Mouse (Mus musculus): Measurements from ENCODE around the gene Crtc2. TPM values are rescaled to one million over a fixed set of nuclear protein-coding genes. Genes with fewer than 3 reads are reported as not detected.

The Crtc2 gene
- total RNA-seq, 2 experiments from 2014 or later = 38.3 to 49.5 TPM

DNA sequence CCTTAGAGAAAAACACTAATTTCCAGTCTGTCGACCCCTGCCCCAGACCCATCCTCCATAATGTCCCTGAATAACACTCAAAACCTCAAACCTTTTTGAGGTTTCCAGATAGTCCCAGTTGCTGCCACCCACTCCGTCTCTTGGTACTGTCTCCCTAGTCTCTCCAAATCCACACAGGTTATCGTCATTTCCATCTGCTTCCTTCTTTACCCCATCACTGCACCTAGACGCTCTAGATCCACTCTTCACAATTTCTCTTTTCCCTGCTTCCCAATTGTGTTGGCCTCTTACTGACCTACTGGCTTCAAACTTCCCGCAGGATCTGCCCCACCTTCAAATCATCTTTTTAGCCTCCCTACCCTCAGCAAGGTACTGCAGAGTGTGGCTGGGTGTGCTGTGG, 32.8 kb upstream of the Crtc2 start:
- DNase-seq (ENCODE audit: low spot score in 2 of 2) = no peak

DNA sequence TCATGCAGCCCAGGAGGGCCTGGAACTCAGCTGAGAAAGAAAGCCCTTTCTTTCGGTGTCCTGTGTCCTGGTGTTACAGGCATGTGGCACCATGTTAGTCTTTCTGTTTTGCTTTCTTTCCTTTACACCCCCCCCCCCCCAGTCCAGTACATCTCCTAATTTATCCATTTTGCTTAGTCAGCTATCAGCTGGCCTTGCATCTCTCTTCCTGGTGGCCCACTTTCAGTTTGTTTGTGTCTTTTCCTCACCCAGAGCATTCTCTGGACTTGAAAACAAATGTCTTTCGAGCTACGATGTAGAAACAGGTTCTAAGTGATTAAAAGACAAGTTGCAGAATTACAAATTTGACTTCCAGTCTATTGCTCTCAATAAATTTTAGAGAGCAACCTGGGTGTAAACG, 31.5 kb upstream of the Crtc2 start:
- DNase-seq (ENCODE audit: low spot score in 2 of 2) = no peak
- H3K27ac ChIP-seq = no peak overlapping the region
- no peak overlapping the region for H3K4me3 ChIP-seq
- TF ChIP-seq CTCF (conservative IDR thresholded peaks at IDR 0.05) = no peak

More for the DNA sequence above, 32.8 kb upstream of the Crtc2 start:
- Histone ChIP-seq H3K4me3 (peak overlapping the region; percentile 49; the same call in 1 of the 2 replicates), H3K27ac (peak overlapping the region; percentile 87; the same call in 1 of the 2 replicates)
- TF ChIP-seq CTCF (conservative IDR thresholded peaks at IDR 0.05) = no peak

DNA sequence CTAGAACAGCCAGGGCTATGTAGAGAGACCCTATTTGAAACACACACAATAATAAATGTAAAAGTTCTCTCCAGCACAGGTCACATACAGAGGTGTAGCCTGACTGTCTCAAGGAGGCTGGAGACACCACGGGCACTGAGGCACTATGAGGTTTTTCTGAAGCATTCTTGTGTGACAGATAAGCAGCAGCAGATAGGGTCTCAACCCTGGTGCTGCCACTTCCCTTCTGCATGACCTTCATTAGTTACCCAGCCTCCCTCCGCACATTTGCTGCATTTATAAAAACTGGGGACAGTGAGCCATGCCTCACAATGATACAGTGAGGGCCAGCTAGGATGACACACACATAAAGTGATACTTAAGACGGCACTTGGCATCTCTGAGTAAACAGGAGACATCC, 31.0 kb upstream of the Crtc2 start:
- no peak overlapping the region for H3K27ac ChIP-seq
- no peak for TF ChIP-seq CTCF (conservative IDR thresholded peaks at IDR 0.05)
- no peak overlapping the region for H3K4me3 ChIP-seq
- DNase-seq (ENCODE audit: low spot score in 2 of 2) = no peak

DNA sequence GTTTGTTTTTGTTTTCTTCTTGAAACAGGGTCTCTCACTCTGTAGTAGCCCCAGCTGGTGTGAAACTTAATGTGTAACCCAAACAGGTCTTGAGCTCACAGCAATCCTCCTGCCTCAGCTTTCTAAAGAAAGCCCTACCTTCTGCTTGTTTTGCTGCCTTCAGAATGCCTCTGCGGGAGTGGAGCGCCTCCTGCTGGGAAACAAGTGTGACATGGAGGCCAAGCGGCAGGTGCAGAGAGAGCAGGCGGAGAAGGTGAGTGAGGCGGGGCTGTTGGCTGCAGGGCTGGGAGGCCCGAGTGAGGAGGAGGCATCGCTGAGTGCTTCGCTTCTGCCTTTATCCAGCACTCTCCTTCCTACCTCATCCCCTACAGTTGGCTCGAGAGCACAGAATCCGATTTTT, 29.6 kb upstream of the Crtc2 start:
- no peak for TF ChIP-seq CTCF (conservative IDR thresholded peaks at IDR 0.05)
- Histone ChIP-seq H3K27ac (no peak overlapping the region), H3K4me3 (no peak overlapping the region)
- no peak for DNase-seq (ENCODE audit: low spot score in 2 of 2)

DNA sequence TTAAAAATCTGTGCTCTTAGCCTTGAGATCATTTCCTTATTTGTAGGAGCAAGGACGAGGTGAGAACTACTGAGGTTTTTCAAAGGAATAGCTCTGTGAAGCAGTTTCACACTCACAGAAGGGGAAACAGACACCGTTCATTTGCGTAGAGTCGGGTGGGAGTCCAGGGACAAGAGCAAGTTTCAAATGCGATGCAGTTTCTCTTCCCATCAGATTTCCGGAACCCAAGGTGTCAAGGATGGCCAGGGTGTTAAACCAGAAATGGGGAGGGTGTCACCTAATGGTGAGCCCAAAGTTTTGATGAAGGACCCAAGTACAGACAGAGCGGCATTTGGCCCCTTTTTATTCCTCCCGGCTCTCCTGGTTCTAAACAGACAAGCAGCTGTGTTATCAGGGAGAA, 22.9 kb upstream of the Crtc2 start:
- no peak for TF ChIP-seq CTCF (conservative IDR thresholded peaks at IDR 0.05)
- Histone ChIP-seq H3K4me3 (peak overlapping the region; percentile 95), H3K27ac (peak overlapping the region; percentile 93)
- no peak for DNase-seq (ENCODE audit: low spot score in 2 of 2)

DNA sequence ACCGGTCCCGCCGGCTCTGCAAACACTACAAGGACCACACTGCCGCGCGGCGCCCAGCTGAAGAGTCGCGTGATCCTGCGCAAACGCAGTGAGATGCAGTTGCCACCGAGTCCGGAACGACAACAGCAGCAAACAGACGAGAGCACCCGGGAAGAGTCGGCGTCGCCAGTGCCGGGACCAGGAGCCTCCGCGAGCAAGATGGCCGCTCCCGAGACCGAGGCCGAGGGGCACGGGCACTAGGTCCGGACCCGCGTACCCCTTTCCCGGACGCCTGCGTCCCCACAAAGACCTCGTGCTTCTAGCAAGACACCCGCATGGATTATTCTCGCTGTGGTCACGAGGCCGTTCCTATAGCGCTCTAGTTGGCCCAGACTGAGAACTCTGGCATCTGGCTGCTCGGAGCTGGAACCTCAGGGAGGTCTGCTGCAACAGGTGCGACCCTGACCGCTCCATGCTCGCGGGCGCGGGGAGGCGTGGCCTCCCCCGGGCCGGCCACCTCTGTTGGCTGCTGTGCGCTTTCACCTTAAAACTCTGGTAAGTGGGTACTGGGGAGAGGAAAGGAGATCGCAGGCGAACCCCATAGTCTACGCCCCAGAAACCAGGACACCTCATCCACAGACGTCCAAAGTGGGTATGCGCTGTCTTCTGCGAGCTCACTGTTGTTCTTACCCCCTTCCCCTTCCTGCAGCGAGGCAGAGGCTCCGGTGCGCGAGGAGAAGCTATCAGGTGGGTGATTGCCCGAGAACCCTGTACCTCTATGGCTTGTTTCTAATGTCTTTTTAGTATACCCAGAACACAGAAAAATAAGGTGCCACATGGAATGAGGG, 22.2 kb upstream of the Crtc2 start, which contains the start of gene Jtb:
Jtb (plus strand) TSS at position 91 of the 827 bp plus-strand sequence.
- peak within 1 kb of the TSS; percentile 95 for H3K4me3 ChIP-seq
- peak within 1 kb of the TSS; percentile 93 for H3K27ac ChIP-seq
- DNase-seq (ENCODE audit: low spot score in 2 of 2) = peak; percentile 94 to 96
- TF ChIP-seq CTCF (conservative IDR thresholded peaks at IDR 0.05) = peak; percentile 28

DNA sequence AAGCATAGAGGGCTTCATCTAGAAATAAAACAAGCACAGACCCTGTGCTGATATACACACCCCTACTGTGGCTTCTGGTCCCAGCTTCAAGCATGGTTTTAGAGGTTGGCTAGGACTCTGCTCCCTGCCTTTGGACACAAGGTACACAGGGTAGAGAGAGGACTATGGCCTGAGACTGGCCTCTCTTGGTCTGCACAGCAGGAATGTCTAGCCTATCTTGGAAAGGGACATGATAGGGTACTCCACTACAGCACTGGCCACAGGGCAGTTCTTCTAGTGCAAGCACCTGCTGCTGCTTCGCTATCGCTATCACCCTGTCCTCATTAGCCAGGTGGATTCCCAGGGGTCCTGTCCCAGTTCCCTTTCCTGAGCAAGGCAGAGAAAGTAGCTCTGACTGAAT, 12.7 kb upstream of the Crtc2 start:
- H3K4me3 ChIP-seq = no peak overlapping the region
- H3K27ac ChIP-seq = no peak overlapping the region
- DNase-seq (ENCODE audit: low spot score in 2 of 2) = no peak
- no peak for TF ChIP-seq CTCF (conservative IDR thresholded peaks at IDR 0.05)

DNA sequence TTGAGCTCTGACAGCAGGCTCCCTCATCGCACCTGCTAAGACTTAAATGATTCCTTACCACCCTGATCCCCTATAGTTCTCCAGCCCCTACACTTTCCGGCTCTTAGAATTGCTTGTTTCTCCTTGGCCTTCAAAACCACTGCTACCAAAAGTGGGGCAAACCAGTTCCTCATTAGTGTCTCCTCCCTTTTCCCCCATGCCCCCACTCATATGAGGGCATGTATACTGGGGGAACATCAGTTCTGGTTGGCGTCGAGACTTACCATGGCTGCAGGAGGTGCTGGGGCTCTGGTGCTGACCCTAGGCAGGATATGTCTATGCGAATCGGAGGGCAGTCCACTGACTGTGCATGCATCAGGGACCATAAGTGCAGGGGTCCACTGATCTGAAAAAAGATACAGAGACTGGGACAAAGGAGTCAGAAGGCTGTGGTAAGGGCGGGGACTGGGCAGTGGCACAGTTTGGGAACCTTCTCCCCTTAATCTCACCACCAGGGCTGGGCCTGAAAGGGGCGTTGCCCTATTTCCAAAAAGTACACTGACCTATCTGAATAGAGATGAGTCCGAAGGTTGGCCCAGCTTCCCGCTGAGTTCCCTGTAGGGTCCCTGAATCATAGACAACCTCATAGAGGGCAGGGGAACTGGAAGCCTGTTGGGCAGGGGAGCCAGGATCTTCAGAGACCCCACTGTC, 12.1 kb upstream of the Crtc2 start:
- DNase-seq (ENCODE audit: low spot score in 2 of 2) = no peak
- no peak overlapping the region for H3K27ac ChIP-seq
- TF ChIP-seq CTCF (conservative IDR thresholded peaks at IDR 0.05) = no peak
- no peak overlapping the region for H3K4me3 ChIP-seq

DNA sequence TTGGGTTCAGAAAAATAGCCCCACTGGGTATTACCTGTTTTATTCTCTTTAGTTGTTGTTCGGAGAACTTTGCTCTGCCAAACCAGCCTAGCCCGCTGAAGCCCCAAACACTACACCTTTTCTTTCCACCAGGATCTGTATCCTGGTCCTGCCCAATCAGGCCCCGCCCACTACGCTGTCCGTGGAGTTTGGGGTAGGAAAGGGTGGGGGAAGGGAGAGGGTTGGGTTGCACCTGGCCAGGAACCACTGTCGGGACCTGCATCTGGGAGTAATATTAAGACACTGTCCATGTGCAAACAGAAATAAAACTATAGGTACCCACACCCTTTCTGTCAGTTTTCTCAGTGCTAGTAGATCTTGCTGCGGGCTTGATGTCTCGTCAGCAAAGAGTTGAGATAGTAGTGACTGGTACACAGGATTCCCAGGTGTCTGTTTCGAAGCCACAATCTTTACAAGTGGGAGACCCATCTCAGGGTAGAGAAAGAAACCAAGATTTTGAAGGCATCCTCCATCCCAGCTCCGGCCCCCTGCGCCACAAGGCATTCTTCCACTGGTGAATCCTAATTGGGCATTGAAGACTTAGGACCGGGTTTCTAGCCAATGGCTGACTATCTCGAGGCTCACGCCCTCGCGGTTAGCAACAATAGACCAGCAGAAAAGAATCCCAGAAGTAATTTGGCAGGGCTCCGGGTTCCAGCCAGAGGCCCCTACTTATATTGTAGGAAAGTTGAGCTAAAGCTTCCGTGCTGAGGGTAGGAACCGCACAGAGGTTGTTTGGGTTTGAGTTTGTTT, 10.8 kb upstream of the Crtc2 start, which contains the start of gene Creb3l4:
Creb3l4 (minus strand) TSS at position 529 of the 792 bp plus-strand sequence.
- DNase-seq (ENCODE audit: low spot score in 2 of 2) = no peak
- H3K4me3 ChIP-seq = peak within 1 kb of the TSS; percentile 38
- H3K27ac ChIP-seq = no peak within 1 kb of the TSS; the same call in 1 of the 2 replicates
- TF ChIP-seq CTCF (conservative IDR thresholded peaks at IDR 0.05) = no peak

DNA sequence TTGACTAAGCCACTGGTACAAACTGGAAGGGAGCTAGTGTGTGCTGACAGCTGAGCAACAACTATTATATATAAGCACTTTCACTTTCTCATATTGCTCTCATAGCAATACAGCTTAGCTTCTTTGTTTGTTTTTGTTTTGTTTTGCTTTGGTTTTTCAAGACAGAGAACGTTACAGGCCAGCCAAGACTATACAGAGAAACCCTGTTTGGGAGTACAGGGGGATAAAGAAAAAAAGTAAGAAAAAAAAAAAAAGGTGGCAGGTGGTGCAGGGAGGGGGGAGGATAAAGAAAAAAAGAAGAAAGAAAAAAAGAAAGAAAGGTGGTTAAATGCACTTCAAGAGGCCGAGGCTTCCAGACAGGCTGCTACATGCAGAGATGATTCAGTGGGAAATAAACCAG, 8.6 kb upstream of the Crtc2 start:
- no peak for DNase-seq (ENCODE audit: low spot score in 2 of 2)
- no peak overlapping the region for H3K4me3 ChIP-seq
- H3K27ac ChIP-seq = no peak overlapping the region
- no peak for TF ChIP-seq CTCF (conservative IDR thresholded peaks at IDR 0.05)

DNA sequence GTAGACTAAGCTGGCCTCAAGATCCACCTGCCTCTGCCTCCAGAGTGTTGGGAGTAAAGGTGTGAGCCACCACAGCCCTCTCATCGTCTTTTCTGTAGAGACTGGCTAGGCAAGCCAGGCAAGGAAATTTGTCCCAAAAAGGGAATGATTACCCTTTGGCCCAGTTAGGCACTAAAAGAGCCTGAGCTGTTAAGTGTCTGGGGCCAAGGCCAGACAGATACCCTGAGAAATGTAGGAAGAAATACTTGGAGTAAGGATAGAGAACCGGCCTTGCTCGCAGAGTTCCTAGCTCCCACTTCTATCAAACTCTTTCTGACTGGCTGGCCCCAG, 6.4 kb upstream of the Crtc2 start:
- no peak for DNase-seq (ENCODE audit: low spot score in 2 of 2)
- TF ChIP-seq CTCF (conservative IDR thresholded peaks at IDR 0.05) = peak; percentile 43
- Histone ChIP-seq H3K4me3 (peak overlapping the region; percentile 99), H3K27ac (peak overlapping the region; percentile 98)

DNA sequence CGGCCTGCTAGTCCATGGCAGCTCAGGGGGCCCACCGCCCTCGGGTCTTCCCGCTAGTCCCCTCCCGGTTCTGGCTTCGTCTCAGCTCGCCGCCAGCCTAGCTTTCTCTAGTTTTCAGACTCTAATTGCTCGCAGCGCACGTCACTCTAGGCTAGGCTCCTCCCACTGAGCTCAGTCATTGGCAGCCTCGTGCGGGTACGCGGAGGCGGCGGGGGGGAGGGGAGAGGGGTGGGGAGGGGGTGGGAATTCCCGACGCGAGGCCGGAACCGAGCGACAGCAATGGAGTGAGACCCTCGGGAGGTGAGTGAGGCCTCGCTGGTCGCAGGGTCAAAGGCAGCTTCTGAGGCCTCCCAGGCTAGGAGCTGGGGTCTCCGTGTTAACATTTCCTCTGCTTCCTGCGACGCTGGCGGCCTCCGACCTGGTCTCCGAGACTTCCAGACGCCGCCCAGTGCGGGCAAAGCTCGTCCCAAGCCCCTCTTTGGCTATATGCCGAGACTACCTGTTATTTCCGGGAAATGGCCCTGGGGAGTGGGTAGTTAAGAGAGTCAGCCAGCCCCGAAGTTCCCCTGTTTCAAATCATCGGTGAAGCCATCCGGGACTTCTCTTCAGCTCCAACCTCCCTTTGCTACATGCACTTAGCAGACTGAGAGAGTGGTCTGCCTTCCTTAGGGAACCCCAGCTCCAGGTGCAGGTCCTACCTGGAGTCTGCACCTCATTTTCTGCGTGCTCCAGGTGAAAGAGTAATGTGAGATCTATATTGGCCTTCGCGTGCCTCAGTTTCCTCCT, 5.8 kb upstream of the Crtc2 start, which contains the start of gene Slc39a1:
Slc39a1 (plus strand) TSS at position 213 of the 786 bp plus-strand sequence.
- peak within 1 kb of the TSS; percentile 98 for H3K27ac ChIP-seq
- H3K4me3 ChIP-seq = peak within 1 kb of the TSS; percentile 99
- TF ChIP-seq CTCF (conservative IDR thresholded peaks at IDR 0.05) = no peak
- DNase-seq (ENCODE audit: low spot score in 2 of 2) = peak; percentile 90 to 94

Measured in layer of hippocampus, adult 2 months (tissue).